ENCODE assay signal across 14 mouse cellular contexts in the genomic region with DNA sequence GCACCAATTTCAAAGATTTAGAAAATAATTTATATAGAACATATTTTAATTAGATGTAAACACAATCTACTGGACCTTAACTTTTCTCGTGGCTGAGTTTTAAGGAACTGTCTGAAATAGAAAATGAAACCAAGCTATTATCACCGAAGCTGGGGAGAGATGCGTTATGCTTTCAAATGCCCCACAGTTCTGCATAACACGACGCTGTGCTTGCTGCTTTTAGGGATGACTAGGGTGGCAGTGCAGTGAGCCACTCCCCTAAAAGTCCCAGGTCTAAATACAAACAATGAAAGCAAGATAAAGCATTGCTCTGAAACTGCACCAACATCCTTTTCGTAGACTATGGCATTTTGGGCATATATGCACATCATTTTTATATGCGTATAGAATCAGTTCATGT. TPM values are rescaled to one million over a fixed set of nuclear protein-coding genes. Genes with fewer than 3 reads are reported as not detected.
DNase-seq lines count a peak whose midpoint lies in the region; ATAC-seq and TF ChIP-seq lines count a peak whose summit lies in the region.
"Had no signal": no experiment of that assay in that cellular context is flagged by ENCODE, and none has a peak within 500 bp of the region (broad histone marks: within the 10 kb centered on the region; RNA-seq: fewer than 3 reads in every experiment).

No protein-coding gene starts in this region.

- no peak overlapping the region for H3K9ac ChIP-seq in forebrain, embryonic 13.5 days
- H3K9ac ChIP-seq: limb, embryonic 13.5 days had no signal

- no peaks in the 10 kb centered on the region for H3K9me3 ChIP-seq in forebrain, embryonic 13.5 days (replicated peaks)
- H3K9me3 ChIP-seq: limb, embryonic 13.5 days had no signal

- H3K36me3 ChIP-seq in spleen, adult 2 months (ENCODE audit: control insufficient read depth, insufficient read depth, low read length): no peaks in the 10 kb centered on the region
- H3K36me3 ChIP-seq in splenic B cell, adult 2 months (ENCODE audit: control insufficient read depth, insufficient read depth, low read length, poor library complexity, severe bottlenecking): no peaks in the 10 kb centered on the region
- H3K36me3 ChIP-seq in forebrain, embryonic 13.5 days (ENCODE audit: poor library complexity, severe bottlenecking): no peaks in the 10 kb centered on the region
- H3K36me3 ChIP-seq: limb, embryonic 13.5 days had no signal

- peak overlapping the region; percentile 25; the same call in 1 of the 2 replicates for H3K4me3 ChIP-seq in spleen, adult 2 months (ENCODE audit: extremely low read depth, insufficient read depth, insufficient read length)
- H3K4me3 ChIP-seq in forebrain, embryonic 13.5 days: no peak overlapping the region
- H3K4me3 ChIP-seq: limb, embryonic 13.5 days had no signal

- TF ChIP-seq POLR2A in spleen, adult 2 months (IDR thresholded peaks at IDR 0.05; ENCODE audit: low read depth, low read length): no peak

- TF ChIP-seq CTCF in spleen, adult 2 months (IDR thresholded peaks at IDR 0.05; ENCODE audit: extremely low read depth, insufficient read depth, insufficient read length, insufficient replicate concordance): no peak

- WGBS in spleen, adult 2 months: 19% methylated on average over 7 of the region's 7 CpGs
- WGBS in forebrain, embryonic 13.5 days: 88% methylated on average over 7 of the region's 7 CpGs

- no peaks in the 10 kb centered on the region for H3K4me1 ChIP-seq in spleen, adult 2 months (ENCODE audit: control insufficient read depth, insufficient read depth, insufficient read length)
- H3K4me1 ChIP-seq in forebrain, embryonic 13.5 days: peaks cover 3% of the 10 kb centered on the region; the same call in 1 of the 2 replicates

- no peak overlapping the region for H3K4me2 ChIP-seq in forebrain, embryonic 13.5 days
- H3K4me2 ChIP-seq: limb, embryonic 13.5 days had no signal

- peak; percentile 87 to 90 for ATAC-seq in hematopoietic stem cell, adult 5-6 weeks (replicated peaks in 1 of 2; ENCODE audit: insufficient read depth in 1 of 2, low FRiP score in 2 of 2, low TSS enrichment in 1 of 2, low read depth in 1 of 2, poor library complexity in 2 of 2, severe bottlenecking in 2 of 2)
- ATAC-seq in forebrain, embryonic 13.5 days: no peak
- ATAC-seq: midbrain, embryonic 16.5 days; Patski had no signal

- peak; percentile 11 for DNase-seq in heart, adult 8-10 months (ENCODE audit: low spot score)
- no peak for DNase-seq in heart, postnatal 4 days
- peak in 1 of 2 experiments; percentile 9 for DNase-seq in spleen, adult 2 months (ENCODE audit: low read depth in 1 of 2, low spot score in 2 of 2)
- DNase-seq in spleen, postnatal 4 days (ENCODE audit: low spot score in 2 of 2): no peak
- DNase-seq in splenic B cell, adult 2 months (ENCODE audit: low read depth, low spot score): peak; percentile 41
- DNase-seq in cerebellum, postnatal 4 days (ENCODE audit: low spot score in 2 of 2): no peak
- DNase-seq: kidney, postnatal 4 days; right cerebral cortex, postnatal 25 days; thymus, postnatal 36 days had no signal

- no peaks in the 10 kb centered on the region for H3K27me3 ChIP-seq in spleen, adult 2 months (ENCODE audit: control insufficient read depth, insufficient read depth, low read length)
- H3K27me3 ChIP-seq in splenic B cell, adult 2 months (ENCODE audit: control insufficient read depth, insufficient read depth, low read length, poor library complexity, severe bottlenecking): no peaks in the 10 kb centered on the region
- no peaks in the 10 kb centered on the region for H3K27me3 ChIP-seq in forebrain, embryonic 13.5 days
- H3K27me3 ChIP-seq: limb, embryonic 13.5 days; Patski had no signal

- H3K27ac ChIP-seq in spleen, adult 2 months (ENCODE audit: insufficient read depth, low read length): no peak overlapping the region
- no peak overlapping the region for H3K27ac ChIP-seq in forebrain, embryonic 13.5 days
- H3K27ac ChIP-seq: limb, embryonic 13.5 days had no signal

RNA-seq across cellular contexts. Expression of a gene that starts 59.4 kb away (rescaled TPM):
- under 1 TPM; 0.57 to 0.97 (median 0.64) TPM for total RNA-seq in heart, adult 8-10 months (2022)
- total RNA-seq in heart, postnatal 4 days (2021): under 1 TPM; 0.33 to 0.59 TPM
- polyA plus RNA-seq in spleen, adult 2 months (2012; rRNA removed): 0.96 and 1.3 TPM in 2 replicates
- 2.4 and 4.8 TPM in 2 replicates for total RNA-seq in hematopoietic stem cell, adult 5-6 weeks (2017)
- 5.0 and 6.2 TPM in 2 replicates for polyA plus RNA-seq in forebrain, embryonic 13.5 days (2015; fragmentation: Nextera tagmentation; extraction: Ambion mirVana)

RNA-seq across cellular contexts. Expression of a gene that starts 59.5 kb away (rescaled TPM):
- 1 to 10 TPM; 5.9 to 8.5 (median 7.0) TPM for total RNA-seq in heart, adult 8-10 months (2022)
- total RNA-seq in heart, postnatal 4 days (2021): 10 to 100 TPM; 11.4 to 14.5 TPM
- 2.2 TPM in 2 replicates for polyA plus RNA-seq in spleen, adult 2 months (2012; rRNA removed)
- total RNA-seq in hematopoietic stem cell, adult 5-6 weeks (2017): 16.8 and 17.5 TPM in 2 replicates
- 39.7 and 43.3 TPM in 2 replicates for polyA plus RNA-seq in forebrain, embryonic 13.5 days (2015; fragmentation: Nextera tagmentation; extraction: Ambion mirVana)

Comparison
In these comparisons a context has a peak if more than half of its experiments do, and no peak if none do; other contexts are left out.
1. DNase-seq: peak in heart, adult 8-10 months (single experiment) and splenic B cell, adult 2 months (single experiment); none in heart, postnatal 4 days (single experiment), spleen, postnatal 4 days (0 of 2) and cerebellum, postnatal 4 days (0 of 2).